10 mouse cellular contexts compared by ENCODE assay signal in genomic region chr2:35503021-35503722, GRCm38 (mm10). TPM values are rescaled to one million over a fixed set of nuclear protein-coding genes. Genes with fewer than 3 reads are reported as not detected.
DNase-seq lines count a peak whose midpoint lies in the region; ATAC-seq and TF ChIP-seq lines count a peak whose summit lies in the region.
"Had no signal": no experiment of that assay in that cellular context is flagged by ENCODE, and none has a peak within 500 bp of the region (broad histone marks: within the 10 kb centered on the region; RNA-seq: fewer than 3 reads in every experiment).

No protein-coding gene starts in this region.

- no peaks in the 10 kb centered on the region for H3K27me3 ChIP-seq in hindbrain, embryonic 16.5 days (replicated peaks; ENCODE audit: control insufficient read depth, insufficient read depth, low read length)
- no peaks in the 10 kb centered on the region for H3K27me3 ChIP-seq in hindbrain, embryonic 12.5 days
- H3K27me3 ChIP-seq in MEL (ENCODE audit: control insufficient read depth in 1 of 2, insufficient read depth in 2 of 2, low read length in 2 of 2), result no peaks in the 10 kb centered on the region
- no peaks in the 10 kb centered on the region for H3K27me3 ChIP-seq in embryonic facial prominence, embryonic 13.5 days
- H3K27me3 ChIP-seq in limb, embryonic 15.5 days, result no peaks in the 10 kb centered on the region

- H3K27ac ChIP-seq in hindbrain, embryonic 16.5 days (ENCODE audit: low read depth, low read length), result no peak overlapping the region
- no peak overlapping the region for H3K27ac ChIP-seq in hindbrain, embryonic 12.5 days
- peak overlapping the region; percentile 98 for H3K27ac ChIP-seq in MEL (ENCODE audit: control insufficient read depth, low read depth, low read length)
- peak overlapping the region; percentile 87 for H3K27ac ChIP-seq in embryonic facial prominence, embryonic 13.5 days
- peak overlapping the region; percentile 78 for H3K27ac ChIP-seq in limb, embryonic 15.5 days
- H3K27ac ChIP-seq: layer of hippocampus, adult 2 months had no signal

- TF ChIP-seq RAD21 in MEL (IDR thresholded peaks at IDR 0.05; ENCODE audit: low read depth, low read length), result no peak

- no peak for TF ChIP-seq CTCF in MEL (IDR thresholded peaks at IDR 0.05 in 2 of 3, conservative IDR thresholded peaks at IDR 0.05 in 1 of 3; ENCODE audit: control insufficient read depth in 1 of 3, insufficient read depth in 1 of 3, low read depth in 2 of 3, low read length in 3 of 3, poor library complexity in 1 of 3, severe bottlenecking in 1 of 3)

- no peak overlapping the region for H3K4me2 ChIP-seq in hindbrain, embryonic 16.5 days (ENCODE audit: low read length)
- no peak overlapping the region for H3K4me2 ChIP-seq in hindbrain, embryonic 12.5 days (replicated peaks)
- H3K4me2 ChIP-seq in embryonic facial prominence, embryonic 13.5 days, result no peak overlapping the region
- no peak overlapping the region for H3K4me2 ChIP-seq in limb, embryonic 15.5 days

- no peaks in the 10 kb centered on the region for H3K36me3 ChIP-seq in hindbrain, embryonic 16.5 days (ENCODE audit: control insufficient read depth, insufficient read depth, low read length)
- H3K36me3 ChIP-seq in hindbrain, embryonic 12.5 days, result no peaks in the 10 kb centered on the region
- H3K36me3 ChIP-seq in MEL (ENCODE audit: control insufficient read depth in 1 of 2, insufficient read depth in 2 of 2, low read length in 2 of 2), result peaks cover 0 to 57% of the 10 kb centered on the region in 2 experiments; a peak in 2 of 4 replicates
- H3K36me3 ChIP-seq in embryonic facial prominence, embryonic 13.5 days, result no peaks in the 10 kb centered on the region
- H3K36me3 ChIP-seq in limb, embryonic 15.5 days, result no peaks in the 10 kb centered on the region

- TF ChIP-seq EP300 in MEL (IDR thresholded peaks at IDR 0.05; ENCODE audit: low read depth in 1 of 2, low read length in 2 of 2), result no peak; a peak in 1 of 4 replicates

- H3K79me2 ChIP-seq in MEL (ENCODE audit: control insufficient read depth, insufficient read depth, low read length, poor library complexity), result no peaks in the 10 kb centered on the region; the same call in 1 of the 2 replicates

- no peak for TF ChIP-seq POLR2A in MEL (IDR thresholded peaks at IDR 0.05; ENCODE audit: control insufficient read depth in 1 of 2, insufficient read depth in 1 of 2, low read depth in 1 of 2, low read length in 2 of 2, poor library complexity in 1 of 2)

- H3K9me3 ChIP-seq in hindbrain, embryonic 16.5 days (ENCODE audit: control insufficient read depth, low read length), result no peaks in the 10 kb centered on the region
- no peaks in the 10 kb centered on the region for H3K9me3 ChIP-seq in hindbrain, embryonic 12.5 days (replicated peaks)
- no peaks in the 10 kb centered on the region for H3K9me3 ChIP-seq in MEL (replicated peaks; ENCODE audit: insufficient read depth, low read length)
- no peaks in the 10 kb centered on the region for H3K9me3 ChIP-seq in embryonic facial prominence, embryonic 13.5 days
- H3K9me3 ChIP-seq in limb, embryonic 15.5 days, result no peaks in the 10 kb centered on the region

- DNase-seq in MEL (ENCODE audit: low read depth, low spot score), result peak; percentile 83
- DNase-seq in right cerebral cortex, postnatal 36 days (ENCODE audit: low spot score in 2 of 2), result no peak
- DNase-seq in adrenal gland, adult 18-20 months (ENCODE audit: low spot score in 2 of 2), result no peak
- no peak for DNase-seq in lung, postnatal 14 days
- DNase-seq: lung, postnatal 4 days had no signal

- WGBS in hindbrain, embryonic 16.5 days, result 81% methylated on average over 12 of the region's 12 CpGs
- 80% methylated on average over 12 of the region's 12 CpGs for WGBS in hindbrain, embryonic 12.5 days
- WGBS in embryonic facial prominence, embryonic 13.5 days, result 58% methylated on average over 12 of the region's 12 CpGs
- 44% methylated on average over 12 of the region's 12 CpGs for WGBS in limb, embryonic 15.5 days

- no peak overlapping the region for H3K4me3 ChIP-seq in hindbrain, embryonic 16.5 days (ENCODE audit: low read length)
- H3K4me3 ChIP-seq in hindbrain, embryonic 12.5 days, result no peak overlapping the region
- peak overlapping the region; percentile 16 to 57; a peak in 3 of 4 replicates for H3K4me3 ChIP-seq in MEL (ENCODE audit: control insufficient read depth in 1 of 2, insufficient read depth in 1 of 2, low read depth in 2 of 2, low read length in 2 of 2)
- no peak overlapping the region for H3K4me3 ChIP-seq in embryonic facial prominence, embryonic 13.5 days
- no peak overlapping the region for H3K4me3 ChIP-seq in limb, embryonic 15.5 days
- H3K4me3 ChIP-seq: layer of hippocampus, adult 2 months had no signal

- peaks cover 7% of the 10 kb centered on the region for H3K4me1 ChIP-seq in hindbrain, embryonic 16.5 days (ENCODE audit: control insufficient read depth, insufficient read depth, low read depth, low read length)
- peaks cover 13% of the 10 kb centered on the region; the same call in 1 of the 2 replicates for H3K4me1 ChIP-seq in hindbrain, embryonic 12.5 days
- H3K4me1 ChIP-seq in MEL (ENCODE audit: control insufficient read depth in 1 of 2, insufficient read depth in 2 of 2, low read length in 2 of 2), result peaks cover 27 to 68% of the 10 kb centered on the region in 2 experiments
- H3K4me1 ChIP-seq in embryonic facial prominence, embryonic 13.5 days, result peaks cover 54% of the 10 kb centered on the region
- peaks cover 53% of the 10 kb centered on the region for H3K4me1 ChIP-seq in limb, embryonic 15.5 days

- H3K9ac ChIP-seq in hindbrain, embryonic 16.5 days (ENCODE audit: low read depth, low read length), result no peak overlapping the region
- H3K9ac ChIP-seq in hindbrain, embryonic 12.5 days, result no peak overlapping the region
- peak overlapping the region; percentile 57 for H3K9ac ChIP-seq in MEL (ENCODE audit: control insufficient read depth, low read depth, low read length, poor library complexity, severe bottlenecking)
- H3K9ac ChIP-seq in embryonic facial prominence, embryonic 13.5 days, result no peak overlapping the region
- no peak overlapping the region for H3K9ac ChIP-seq in limb, embryonic 15.5 days

- 0 out of 2 replicates have a peak, but pooled peaks have one; percentile 17 for ATAC-seq in hindbrain, embryonic 16.5 days
- ATAC-seq in hindbrain, embryonic 12.5 days (ENCODE audit: low FRiP score), result no peak
- no peak for ATAC-seq in embryonic facial prominence, embryonic 13.5 days (ENCODE audit: insufficient number of reproducible peaks, insufficient read depth, low FRiP score, low TSS enrichment, low read depth)
- peak; percentile 36; the same call in 1 of the 2 replicates for ATAC-seq in limb, embryonic 15.5 days (ENCODE audit: insufficient number of reproducible peaks, low FRiP score, low TSS enrichment, low read depth)

TF ChIP-seq in MEL, 35 proteins besides CTCF, POLR2A, EP300 and RAD21 (continues in another document):
- no peak; the same call in 1 of the 2 replicates for TF ChIP-seq TCF12 (IDR thresholded peaks at IDR 0.05; ENCODE audit: low read depth, low read length)
- TF ChIP-seq TAL1 (IDR thresholded peaks at IDR 0.05; ENCODE audit: low read length), result no peak
- no peak for TF ChIP-seq BHLHE40 (IDR thresholded peaks at IDR 0.05; ENCODE audit: borderline replicate concordance, low read depth, low read length)
- TF ChIP-seq RCOR1 (IDR thresholded peaks at IDR 0.05; ENCODE audit: low read depth, low read length), result no peak; the same call in 1 of the 2 replicates
- no peak for TF ChIP-seq GABPA (IDR thresholded peaks at IDR 0.05; ENCODE audit: low read depth, low read length)
- TF ChIP-seq SIN3A (IDR thresholded peaks at IDR 0.05; ENCODE audit: low read length), result peak; percentile 51; the same call in 1 of the 2 replicates
- no peak; the same call in 1 of the 2 replicates for TF ChIP-seq CHD2 (IDR thresholded peaks at IDR 0.05; ENCODE audit: low read length)
- TF ChIP-seq NELFE (IDR thresholded peaks at IDR 0.05; ENCODE audit: low read depth, low read length), result 0 out of 2 replicates have a peak, but pooled peaks have one; percentile 4
- TF ChIP-seq CHD1 (IDR thresholded peaks at IDR 0.05; ENCODE audit: low read depth, low read length), result no peak; the same call in 1 of the 2 replicates
- peak; percentile 50; the same call in 1 of the 2 replicates for TF ChIP-seq ZMIZ1 (IDR thresholded peaks at IDR 0.05; ENCODE audit: low read depth, low read length)
- TF ChIP-seq ZKSCAN1 (IDR thresholded peaks at IDR 0.05; ENCODE audit: low read depth, low read length), result no peak
- TF ChIP-seq USF2 (IDR thresholded peaks at IDR 0.05; ENCODE audit: borderline replicate concordance in 1 of 2, insufficient read depth in 1 of 2, low read depth in 1 of 2, low read length in 2 of 2), result no peak
- TF ChIP-seq JUND (IDR thresholded peaks at IDR 0.05; ENCODE audit: low read depth, low read length), result no peak
- TF ChIP-seq E2F4 (IDR thresholded peaks at IDR 0.05; ENCODE audit: borderline replicate concordance, low read depth, low read length), result no peak
- no peak for TF ChIP-seq SMC3 (IDR thresholded peaks at IDR 0.05; ENCODE audit: low read depth, low read length)
- no peak for TF ChIP-seq POLR2AphosphoS5 (IDR thresholded peaks at IDR 0.05; ENCODE audit: borderline replicate concordance, low read depth, low read length)

RNA-seq across cellular contexts. Expression of gene Ggta1, which starts 40.1 kb away (rescaled TPM):
- polyA plus RNA-seq in hindbrain, embryonic 16.5 days (2015; fragmentation: Nextera tagmentation; extraction: Ambion mirVana), result 7.1 and 9.2 TPM in 2 replicates
- 6.4 and 7.6 TPM in 2 replicates for polyA plus RNA-seq in hindbrain, embryonic 12.5 days (2016; fragmentation: Nextera tagmentation; extraction: Ambion mirVana)
- total RNA-seq in MEL (2012; rRNA removed), result 23.6 and 30.7 TPM in 2 replicates
- polyA plus RNA-seq in MEL (2012; ENCODE audit: insufficient read depth in 1 of 2, insufficient read length in 2 of 2, low read depth in 1 of 2, low replicate concordance in 2 of 2, missing spikeins in 1 of 2), result 10 to 100 TPM in 1 of 2 experiments, not detected in 1; 29.2 TPM
- polyA plus RNA-seq in embryonic facial prominence, embryonic 13.5 days (2015; fragmentation: Nextera tagmentation; extraction: Ambion mirVana), result 16.7 and 18.8 TPM in 2 replicates
- polyA plus RNA-seq in limb, embryonic 15.5 days (2015; fragmentation: Nextera tagmentation; extraction: Ambion mirVana), result 34.2 and 37.5 TPM in 2 replicates
- 1 to 10 TPM; 9.4 to 9.8 TPM for total RNA-seq in adrenal gland, adult 18-20 months (2021)

RNA-seq across cellular contexts. Expression of gene Dab2ip, which starts 54.9 kb away (rescaled TPM):
- 27.6 and 33.9 TPM in 2 replicates for polyA plus RNA-seq in hindbrain, embryonic 16.5 days (2015; fragmentation: Nextera tagmentation; extraction: Ambion mirVana)
- 64.8 and 68.1 TPM in 2 replicates for polyA plus RNA-seq in hindbrain, embryonic 12.5 days (2016; fragmentation: Nextera tagmentation; extraction: Ambion mirVana)
- 2.5 and 4.0 TPM in 2 replicates for total RNA-seq in MEL (2012; rRNA removed)
- polyA plus RNA-seq in MEL (2012; ENCODE audit: insufficient read depth in 1 of 2, insufficient read length in 2 of 2, low read depth in 1 of 2, low replicate concordance in 2 of 2, missing spikeins in 1 of 2), result 1 to 10 TPM in 1 of 2 experiments, not detected in 1; 9.9 TPM
- polyA plus RNA-seq in embryonic facial prominence, embryonic 13.5 days (2015; fragmentation: Nextera tagmentation; extraction: Ambion mirVana), result 53.2 and 54.5 TPM in 2 replicates
- polyA plus RNA-seq in limb, embryonic 15.5 days (2015; fragmentation: Nextera tagmentation; extraction: Ambion mirVana), result 57.8 and 60.6 TPM in 2 replicates
- total RNA-seq in adrenal gland, adult 18-20 months (2021), result 10 to 100 TPM; 43.5 to 87.3 TPM

Comparison
In these comparisons a context has a peak if more than half of its experiments do, and no peak if none do; other contexts are left out.
1. ATAC-seq: peak in hindbrain, embryonic 16.5 days (single experiment) and limb, embryonic 15.5 days (single experiment); none in hindbrain, embryonic 12.5 days (single experiment) and embryonic facial prominence, embryonic 13.5 days (single experiment).
2. H3K27ac ChIP-seq: peak in MEL (single experiment), embryonic facial prominence, embryonic 13.5 days (single experiment) and limb, embryonic 15.5 days (single experiment); none in hindbrain, embryonic 16.5 days (single experiment) and hindbrain, embryonic 12.5 days (single experiment).
3. H3K4me3 ChIP-seq: peak in MEL (2 of 2); none in hindbrain, embryonic 16.5 days (single experiment), hindbrain, embryonic 12.5 days (single experiment), embryonic facial prominence, embryonic 13.5 days (single experiment) and limb, embryonic 15.5 days (single experiment).